ENCODE assay signal across 24 mouse cellular contexts in genomic region chr2:93419971-93420370, GRCm38 (mm10). TPM values are rescaled to one million over a fixed set of nuclear protein-coding genes. Genes with fewer than 3 reads are reported as not detected.
A peak's percentile ranks its signal among the peaks of the same experiment; 100 is the strongest.
DNase-seq lines count a peak whose midpoint lies in the region; ATAC-seq and TF ChIP-seq lines count a peak whose summit lies in the region.
"Had no signal": no experiment of that assay in that cellular context is flagged by ENCODE, and none has a peak within 500 bp of the region (broad histone marks: within the 10 kb centered on the region; RNA-seq: fewer than 3 reads in every experiment).

No protein-coding gene starts in this region.

- H3K36me3 ChIP-seq in kidney, postnatal 0 days (ENCODE audit: insufficient read depth, low read length) = no peaks in the 10 kb centered on the region
- no peaks in the 10 kb centered on the region for H3K36me3 ChIP-seq in E14TG2a.4 (ENCODE audit: insufficient read depth, low read length)
- H3K36me3 ChIP-seq in limb, embryonic 11.5 days (ENCODE audit: control insufficient read depth, insufficient read depth, low read length) = no peaks in the 10 kb centered on the region
- H3K36me3 ChIP-seq: forebrain, embryonic 12.5 days; G1E; hindbrain, embryonic 15.5 days; midbrain, embryonic 15.5 days; neural tube, embryonic 13.5 days had no signal

- H3K4me3 ChIP-seq in kidney, postnatal 0 days (replicated peaks; ENCODE audit: low read depth, low read length) = no peak overlapping the region
- H3K4me3 ChIP-seq in E14TG2a.4 (replicated peaks; ENCODE audit: low read length) = 0 out of 2 replicates have a peak overlapping the region, but pooled peaks have one; percentile 7
- H3K4me3 ChIP-seq in limb, embryonic 11.5 days (ENCODE audit: low read depth, low read length) = no peak overlapping the region
- H3K4me3 ChIP-seq: erythroblast, embryonic 14.5 days; forebrain, embryonic 12.5 days; gastrocnemius, adult 2 months; hindbrain, embryonic 15.5 days; megakaryocyte, embryonic 14.5 days; midbrain, embryonic 15.5 days; neural tube, embryonic 13.5 days had no signal

- H3K27ac ChIP-seq in kidney, postnatal 0 days = no peak overlapping the region
- H3K27ac ChIP-seq in limb, embryonic 11.5 days (replicated peaks; ENCODE audit: low read depth, low read length) = no peak overlapping the region
- H3K27ac ChIP-seq: forebrain, embryonic 12.5 days; gastrocnemius, adult 2 months; hindbrain, embryonic 15.5 days; liver, embryonic 14.5 days; midbrain, embryonic 15.5 days; neural tube, embryonic 13.5 days had no signal

- 0 out of 2 replicates have a peak, but pooled peaks have one; percentile 5 for ATAC-seq in kidney, postnatal 0 days (replicated peaks; ENCODE audit: low FRiP score, low read depth)
- ATAC-seq in limb, embryonic 11.5 days (ENCODE audit: insufficient number of reproducible peaks, low FRiP score, low TSS enrichment, low read depth) = no peak
- no peak for ATAC-seq in inflammation-experienced regulatory T-cells, adult 6 months
- ATAC-seq: intestine, embryonic 16.5 days; midbrain, embryonic 15.5 days; Patski had no signal

- no peak overlapping the region for H3K4me2 ChIP-seq in kidney, postnatal 0 days (ENCODE audit: low read length)
- no peak overlapping the region for H3K4me2 ChIP-seq in limb, embryonic 11.5 days (ENCODE audit: low read depth, severe bottlenecking)
- H3K4me2 ChIP-seq: forebrain, embryonic 12.5 days; hindbrain, embryonic 15.5 days; lung, embryonic 14.5 days; midbrain, embryonic 15.5 days; neural tube, embryonic 13.5 days had no signal

- no peak for DNase-seq in kidney, postnatal 0 days (ENCODE audit: low spot score)
- DNase-seq in kidney, adult 18-20 months = no peak
- DNase-seq in CD4-positive helper T cell, adult 2 months (ENCODE audit: low read depth, low spot score) = peak; percentile 58
- DNase-seq in limb, embryonic 11.5 days (ENCODE audit: low spot score) = no peak
- no peak for DNase-seq in left cerebral cortex, adult 9 months (ENCODE audit: low spot score in 2 of 2)
- DNase-seq: adrenal gland, postnatal 36 days; B cell, adult 2 months; cerebellum, adult 9-11 months; gastrocnemius, adult 2 months; lung, embryonic 14.5 days; lung, postnatal 36 days; thymus, adult 18-20 months had no signal

- TF ChIP-seq CTCF in kidney, postnatal 0 days (IDR thresholded peaks at IDR 0.05; ENCODE audit: low read depth) = no peak
- no peak for TF ChIP-seq CTCF in E14TG2a.4 (conservative IDR thresholded peaks at IDR 0.05; ENCODE audit: low read length)

- H3K27me3 ChIP-seq in kidney, postnatal 0 days (ENCODE audit: insufficient read depth, low read length) = no peaks in the 10 kb centered on the region
- peaks cover 21% of the 10 kb centered on the region for H3K27me3 ChIP-seq in E14TG2a.4 (ENCODE audit: insufficient read depth, low read length)
- H3K27me3 ChIP-seq in limb, embryonic 11.5 days (ENCODE audit: control insufficient read depth, insufficient read depth, low read length) = no peaks in the 10 kb centered on the region
- H3K27me3 ChIP-seq: hindbrain, embryonic 15.5 days; midbrain, embryonic 15.5 days; neural tube, embryonic 13.5 days; Patski had no signal

- H3K4me1 ChIP-seq in kidney, postnatal 0 days (replicated peaks; ENCODE audit: insufficient read depth, low read length) = no peaks in the 10 kb centered on the region
- H3K4me1 ChIP-seq in E14TG2a.4 (replicated peaks; ENCODE audit: low read depth, low read length) = peaks cover 14% of the 10 kb centered on the region; the same call in 1 of the 2 replicates
- H3K4me1 ChIP-seq in limb, embryonic 11.5 days (ENCODE audit: control insufficient read depth, insufficient read depth, low read length) = peaks cover 2% of the 10 kb centered on the region
- H3K4me1 ChIP-seq: hindbrain, embryonic 15.5 days; midbrain, embryonic 15.5 days had no signal

- WGBS in kidney, postnatal 0 days = 75% methylated on average over 12 of the region's 12 CpGs
- WGBS in limb, embryonic 11.5 days = 78% methylated on average over 12 of the region's 12 CpGs

- H3K9ac ChIP-seq in kidney, postnatal 0 days (ENCODE audit: low read depth, low read length) = no peak overlapping the region
- H3K9ac ChIP-seq in limb, embryonic 11.5 days (ENCODE audit: low read length) = peak overlapping the region; percentile 30; the same call in 1 of the 2 replicates
- H3K9ac ChIP-seq: forebrain, embryonic 12.5 days; hindbrain, embryonic 15.5 days; liver, embryonic 14.5 days; lung, embryonic 14.5 days; midbrain, embryonic 15.5 days; neural tube, embryonic 13.5 days had no signal

- H3K9me3 ChIP-seq in kidney, postnatal 0 days (replicated peaks; ENCODE audit: low read length) = no peaks in the 10 kb centered on the region
- H3K9me3 ChIP-seq in E14TG2a.4 (ENCODE audit: low read length) = no peaks in the 10 kb centered on the region
- no peaks in the 10 kb centered on the region for H3K9me3 ChIP-seq in limb, embryonic 11.5 days (ENCODE audit: control insufficient read depth, low read length)
- H3K9me3 ChIP-seq: forebrain, embryonic 12.5 days; G1E; hindbrain, embryonic 15.5 days; megakaryocyte, embryonic 14.5 days; midbrain, embryonic 15.5 days; neural tube, embryonic 13.5 days had no signal

RNA-seq across cellular contexts. Expression of gene Cd82, which starts 43.0 kb away (rescaled TPM):
- 85.1 and 89.4 TPM in 2 replicates for polyA plus RNA-seq in kidney, postnatal 0 days (2015; fragmentation: Nextera tagmentation; extraction: Ambion mirVana)
- polyA plus RNA-seq in limb, embryonic 11.5 days (2014; fragmentation: Nextera tagmentation; extraction: Ambion mirVana) = 5.4 and 6.0 TPM in 2 replicates
- polyA plus RNA-seq in inflammation-experienced regulatory T-cells, adult 6 months (2017; shearing (Covaris generic)) = 100 to 1,000 TPM; 528 to 940 (median 825) TPM

Comparison
In these comparisons a context has a peak if more than half of its experiments do, and no peak if none do; other contexts are left out.
1. RNA of gene Cd82, which starts 43.0 kb away (polyA plus RNA-seq): 528 to 940 TPM in inflammation-experienced regulatory T-cells, adult 6 months and 85.1 to 89.4 TPM in kidney, postnatal 0 days; 5.4 to 6.0 TPM in limb, embryonic 11.5 days; every median in the first group is over 10 times any median in the second.